Mouse (Mus musculus) bone marrow macrophage, adult 2 months (primary cell): Measurements from ENCODE around the gene Tedc1. TPM values are rescaled to one million over a fixed set of nuclear protein-coding genes. Genes with fewer than 3 reads are reported as not detected.

Experiments used
- H3K27ac ChIP-seq: 2 replicates; pipeline ENCODE4 v1.5.1; 2012; ENCODE audit warnings: low read depth, low read length; ENCODE audit not compliant: insufficient read depth
- H3K4me1 ChIP-seq: 2 replicates; pipeline ENCODE4 v1.6.1; 2012; ENCODE audit warnings: low read length; ENCODE audit not compliant: control insufficient read depth, insufficient read depth
- H3K4me3 ChIP-seq: 2 replicates; pipeline ENCODE4 v1.5.1; 2012; ENCODE audit warnings: mild to moderate bottlenecking, low read length, moderate library complexity; ENCODE audit not compliant: insufficient read depth
- CTCF ChIP-seq: IDR thresholded peaks from 2 replicates; pipeline ENCODE4 v1.5.1; 2012; ENCODE audit warnings: low read depth, mild to moderate bottlenecking, low read length, moderate library complexity
- POLR2A ChIP-seq: IDR thresholded peaks from 2 replicates; pipeline ENCODE4 v1.6.1; 2012; ENCODE audit warnings: mild to moderate bottlenecking, low read depth, low read length, borderline replicate concordance
- polyA plus RNA-seq: library from polyadenylated mRNA; stranded (reverse); fragments of >200 nt; gene quantifications from 2 replicates; pipeline ENCODE4 v1.2.4, GENCODE M21; 2012; ENCODE audit not compliant: missing spikeins, insufficient read depth, insufficient read length

Gene Tedc1
- polyA plus RNA-seq, 1 experiment: 7.1 TPM

- Histone ChIP-seq H3K4me3 (no peak overlapping the region), H3K27ac (no peak overlapping the region), H3K4me1 (peaks cover 5% of the 10 kb centered on the region)
- TF ChIP-seq CTCF: no peak
- TF ChIP-seq POLR2A: no peak
Observed at GRCm38 (mm10) chr12:113145591-113145990, 10.6 kb upstream of the Tedc1 start.

GRCm38 (mm10) chr12:113146112-113147057 lies 9.8 kb upstream of the Tedc1 start, which contains the start of gene Crip1:
Crip1 (plus strand) TSS chr12:113146316.
- Histone ChIP-seq H3K27ac (no peak within 1 kb of the TSS), H3K4me3 (peak within 1 kb of the TSS; percentile 55), H3K4me1 (peaks cover 4% of the 10 kb centered on the region)
- peak; percentile 93 for TF ChIP-seq CTCF
- no peak for TF ChIP-seq POLR2A

GRCm38 (mm10) chr12:113147481-113147880 lies 8.7 kb upstream of the Tedc1 start:
- TF ChIP-seq POLR2A (no peak), CTCF (no peak)
- Histone ChIP-seq H3K4me1 (peaks cover 8% of the 10 kb centered on the region), H3K4me3 (no peak overlapping the region), H3K27ac (no peak overlapping the region)

GRCm38 (mm10) chr12:113148381-113149035 lies 7.7 kb upstream of the Tedc1 start:
- Histone ChIP-seq H3K4me1 (peaks cover 12% of the 10 kb centered on the region), H3K4me3 (no peak overlapping the region), H3K27ac (no peak overlapping the region)
- TF ChIP-seq POLR2A: no peak
- no peak for TF ChIP-seq CTCF

GRCm38 (mm10) chr12:113149341-113149740 lies 6.9 kb upstream of the Tedc1 start:
- no peak overlapping the region for H3K27ac ChIP-seq
- no peak overlapping the region for H3K4me3 ChIP-seq
- TF ChIP-seq CTCF (no peak), POLR2A (no peak)
- peaks cover 19% of the 10 kb centered on the region for H3K4me1 ChIP-seq

- no peak overlapping the region for H3K4me3 ChIP-seq
- H3K4me1 ChIP-seq: peaks cover 25% of the 10 kb centered on the region
- TF ChIP-seq CTCF (no peak), POLR2A (no peak)
Observed at GRCm38 (mm10) chr12:113149896-113150295, 6.3 kb upstream of the Tedc1 start.

GRCm38 (mm10) chr12:113150591-113150990 lies 5.6 kb upstream of the Tedc1 start:
- H3K4me3 ChIP-seq: no peak overlapping the region
- TF ChIP-seq POLR2A (no peak), CTCF (no peak)
- H3K4me1 ChIP-seq: peaks cover 32% of the 10 kb centered on the region
- no peak overlapping the region for H3K27ac ChIP-seq

More at GRCm38 (mm10) chr12:113149896-113150295, 6.3 kb upstream of the Tedc1 start:
- H3K27ac ChIP-seq: no peak overlapping the region

GRCm38 (mm10) chr12:113151046-113151445 lies 5.2 kb upstream of the Tedc1 start:
- H3K4me3 ChIP-seq: no peak overlapping the region
- TF ChIP-seq POLR2A (no peak), CTCF (no peak)
- no peak overlapping the region for H3K27ac ChIP-seq
- H3K4me1 ChIP-seq: peaks cover 32% of the 10 kb centered on the region

- Histone ChIP-seq H3K4me3 (peak overlapping the region; percentile 63), H3K4me1 (peaks cover 30% of the 10 kb centered on the region), H3K27ac (no peak overlapping the region)
- TF ChIP-seq POLR2A: no peak
- no peak for TF ChIP-seq CTCF
Observed at GRCm38 (mm10) chr12:113151661-113152271, 4.5 kb upstream of the Tedc1 start.
